Mouse (Mus musculus) MEL (cell line): Measurements from ENCODE around the gene Scimp.
"Not testable (repeated sequence)": the region's sequence is repeated elsewhere in the genome, so short reads cannot be mapped to it uniquely, and the experiment has no call there.

Experiments
- CHD2 ChIP-seq: IDR thresholded peaks from 2 replicates; pipeline ENCODE4 v1.6.1; 2011; ENCODE audit warnings: low read length, improper control_type of control experiment
- CTCF ChIP-seq, 3 experiments: IDR thresholded peaks in 2 of 3; conservative IDR thresholded peaks in 1 of 3; 2 replicates each; pipeline ENCODE4 v1.5.1; 2011 to 2012; ENCODE audit warnings: low read length in 3 of 3, low read depth in 2 of 3, mild to moderate bottlenecking in 2 of 3, improper control_type of control experiment in 1 of 3, inconsistent platforms in 1 of 3, mixed read lengths in 1 of 3, moderate library complexity in 1 of 3; ENCODE audit not compliant: control insufficient read depth in 1 of 3, insufficient read depth in 1 of 3, poor library complexity in 1 of 3, severe bottlenecking in 1 of 3
- E2F4 ChIP-seq: IDR thresholded peaks from 2 replicates; pipeline ENCODE4 v1.6.1; 2011; ENCODE audit warnings: low read depth, low read length, improper control_type of control experiment, borderline replicate concordance
- MXI1 ChIP-seq: IDR thresholded peaks from 2 replicates; pipeline ENCODE4 v1.6.1; 2011; ENCODE audit warnings: mild to moderate bottlenecking, low read depth, low read length, improper control_type of control experiment
- RAD21 ChIP-seq: IDR thresholded peaks from 2 replicates; pipeline ENCODE4 v1.6.1; 2011; ENCODE audit warnings: mild to moderate bottlenecking, low read depth, low read length, improper control_type of control experiment
- SIN3A ChIP-seq: IDR thresholded peaks from 2 replicates; pipeline ENCODE4 v1.6.1; 2012; ENCODE audit warnings: low read length, improper control_type of control experiment, inconsistent platforms
- TAL1 ChIP-seq: IDR thresholded peaks from 2 replicates; pipeline ENCODE4 v1.6.1; 2012; ENCODE audit warnings: mild to moderate bottlenecking, inconsistent platforms, low read length, moderate library complexity, mixed read lengths
- ZKSCAN1 ChIP-seq: IDR thresholded peaks from 2 replicates; pipeline ENCODE4 v1.6.1; 2012; ENCODE audit warnings: low read depth, mild to moderate bottlenecking, inconsistent platforms, low read length, improper control_type of control experiment, moderate library complexity

GRCm38 (mm10) chr11:70760446-70760845 lies 51.9 kb downstream of the Scimp start:
- not testable (repeated sequence) for TF ChIP-seq E2F4; CTCF (IDR thresholded peaks at IDR 0.05 in 2 of 3, conservative IDR thresholded peaks at IDR 0.05 in 1 of 3; ENCODE audit: control insufficient read depth in 1 of 3, insufficient read depth in 1 of 3, low read depth in 2 of 3, low read length in 3 of 3, poor library complexity in 1 of 3, severe bottlenecking in 1 of 3); RAD21; MXI1; SIN3A; TAL1; ZKSCAN1; CHD2
